Mouse (Mus musculus) cerebellum, adult 2 months (tissue): ENCODE results near the gene Stk4.

ENCODE experiments used
- CTCF ChIP-seq: fragments of 200-500 bp; IDR thresholded peaks from 2 replicates; pipeline ENCODE4 v1.5.1; 2011; ENCODE audit warnings: low read depth, mild to moderate bottlenecking, control low read depth, low read length, moderate library complexity, borderline replicate concordance; ENCODE audit not compliant: insufficient read depth
- POLR2A ChIP-seq: fragments of 200-500 bp; IDR thresholded peaks from 2 replicates; pipeline ENCODE4 v1.6.1; 2011; ENCODE audit warnings: low read length, control low read depth, borderline replicate concordance; ENCODE audit not compliant: insufficient read depth

- TF ChIP-seq CTCF (no peak), POLR2A (no peak)
Measured at GRCm38 (mm10) chr2:164175850-164176249, 105.7 kb downstream of the Stk4 start.
